Mouse (Mus musculus) cortical plate, adult 2 months (tissue): ENCODE data around the gene Necab3.

Source experiments
- CTCF ChIP-seq: fragments of 200-500 bp; IDR thresholded peaks from 2 replicates; pipeline ENCODE4 v1.5.1; 2011; ENCODE audit warnings: mild to moderate bottlenecking, control low read depth, low read length; ENCODE audit not compliant: insufficient read depth; ENCODE audit errors: extremely low read depth
- POLR2A ChIP-seq: fragments of 200-500 bp; IDR thresholded peaks from 2 replicates; pipeline ENCODE4 v1.6.1; 2011; ENCODE audit warnings: mild to moderate bottlenecking, low read length, control low read depth; ENCODE audit not compliant: insufficient read depth; ENCODE audit errors: extremely low read depth

DNA sequence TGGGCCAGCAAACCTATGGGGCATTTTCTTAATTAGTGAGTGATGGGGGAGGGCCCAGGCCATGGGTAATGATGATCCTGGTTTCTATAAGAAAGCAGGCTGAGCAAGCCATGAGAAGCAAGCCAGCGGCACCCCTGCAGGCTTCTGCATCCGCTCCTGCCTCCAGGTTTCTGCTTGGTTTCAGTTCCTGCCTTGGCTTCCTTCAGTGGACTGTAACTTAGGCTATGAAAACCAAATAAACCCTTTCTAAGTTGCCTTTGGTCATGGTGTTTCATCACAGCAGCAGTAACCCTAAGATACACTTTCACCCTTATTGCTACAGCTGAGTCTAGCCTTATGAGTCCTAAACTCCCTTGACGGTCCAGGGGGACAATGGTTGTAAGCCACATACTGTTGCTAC is 38.7 kb upstream of the Necab3 start:
- no peak for TF ChIP-seq CTCF
- TF ChIP-seq POLR2A = no peak
